Mouse (Mus musculus): Measurements from ENCODE around the gene Ppp1cb. TPM values are rescaled to one million over a fixed set of nuclear protein-coding genes. Genes with fewer than 3 reads are reported as not detected.

Ppp1cb gene
- total and polyA plus RNA-seq, 2 experiments from 2014 or later, result 144 to 204 TPM

GRCm38 (mm10) chr5:32520381-32520780 lies 61.7 kb downstream of the Ppp1cb start:
- Histone ChIP-seq H3K27me3 (ENCODE audit: insufficient read depth, low read length) (no peaks in the 10 kb centered on the region), H3K4me3 (ENCODE audit: low read depth, low read length) (no peak overlapping the region), H3K9me3 (ENCODE audit: low read length) (no peaks in the 10 kb centered on the region), H3K4me1 (ENCODE audit: insufficient read depth, low read length) (no peaks in the 10 kb centered on the region), H3K4me2 (ENCODE audit: low read depth, low read length, poor library complexity, severe bottlenecking) (no peak overlapping the region), H3K27ac (ENCODE audit: low read depth, low read length) (no peak overlapping the region), H3K36me3 (ENCODE audit: insufficient read depth, low read length) (no peaks in the 10 kb centered on the region), H3K9ac (replicated peaks; ENCODE audit: low read length, poor library complexity, severe bottlenecking) (no peak overlapping the region)
- ATAC-seq (ENCODE audit: low FRiP score) (no peak), DNase-seq (ENCODE audit: low spot score) (no peak)
- TF ChIP-seq CTCF (IDR thresholded peaks at IDR 0.05), result peak; percentile 57
- 44% methylated on average over 1 of the region's 1 CpGs for WGBS

GRCm38 (mm10) chr5:32549449-32549848 lies 90.8 kb downstream of the Ppp1cb start:
- DNase-seq (ENCODE audit: low spot score) (no peak), ATAC-seq (ENCODE audit: low FRiP score) (no peak)
- H3K4me3 ChIP-seq (ENCODE audit: low read depth, low read length), result no peak overlapping the region
- no peak overlapping the region for H3K9ac ChIP-seq (replicated peaks; ENCODE audit: low read length, poor library complexity, severe bottlenecking)
- no peaks in the 10 kb centered on the region for H3K36me3 ChIP-seq (ENCODE audit: insufficient read depth, low read length)
- WGBS, result 94% methylated on average over 2 of the region's 2 CpGs
- H3K27ac ChIP-seq (ENCODE audit: low read depth, low read length), result no peak overlapping the region
- H3K4me2 ChIP-seq (ENCODE audit: low read depth, low read length, poor library complexity, severe bottlenecking), result no peak overlapping the region
- H3K27me3 ChIP-seq (ENCODE audit: insufficient read depth, low read length), result no peaks in the 10 kb centered on the region
- no peak for TF ChIP-seq CTCF (IDR thresholded peaks at IDR 0.05)
- no peaks in the 10 kb centered on the region for H3K9me3 ChIP-seq (ENCODE audit: low read length)
- H3K4me1 ChIP-seq (ENCODE audit: insufficient read depth, low read length), result no peaks in the 10 kb centered on the region

GRCm38 (mm10) chr5:32564697-32565096 lies 106.1 kb downstream of the Ppp1cb start:
- no peak overlapping the region for H3K9ac ChIP-seq (replicated peaks; ENCODE audit: low read length, poor library complexity, severe bottlenecking)
- no peak for TF ChIP-seq CTCF (IDR thresholded peaks at IDR 0.05)
- no peaks in the 10 kb centered on the region for H3K4me1 ChIP-seq (ENCODE audit: insufficient read depth, low read length)
- H3K27me3 ChIP-seq (ENCODE audit: insufficient read depth, low read length), result no peaks in the 10 kb centered on the region
- H3K36me3 ChIP-seq (ENCODE audit: insufficient read depth, low read length), result no peaks in the 10 kb centered on the region
- no peak overlapping the region for H3K27ac ChIP-seq (ENCODE audit: low read depth, low read length)
- H3K4me2 ChIP-seq (ENCODE audit: low read depth, low read length, poor library complexity, severe bottlenecking), result no peak overlapping the region
- H3K4me3 ChIP-seq (ENCODE audit: low read depth, low read length), result no peak overlapping the region
- ATAC-seq (ENCODE audit: low FRiP score) (no peak), DNase-seq (ENCODE audit: low spot score) (no peak)
- H3K9me3 ChIP-seq (ENCODE audit: low read length), result no peaks in the 10 kb centered on the region
- 90% methylated on average over 1 of the region's 1 CpGs for WGBS

Other genes starting within 250 kb of the Ppp1cb start
- 0.14 and 0.60 TPM in 2 replicates for gene Plb1, start 226.1 kb upstream of the Ppp1cb start, total RNA-seq (2014; rRNA removed)
- 0.11 and 0.21 TPM in 2 replicates for gene Plb1, start 226.1 kb upstream of the Ppp1cb start, polyA plus RNA-seq (2015; fragmentation: Nextera tagmentation; extraction: Ambion mirVana)
- gene Yes1, start 152.3 kb downstream of the Ppp1cb start, total RNA-seq (2014; rRNA removed), result 20.3 and 22.8 TPM in 2 replicates
- gene Yes1, start 152.3 kb downstream of the Ppp1cb start, polyA plus RNA-seq (2015; fragmentation: Nextera tagmentation; extraction: Ambion mirVana), result 11.5 TPM in 2 replicates

Measured in midbrain, postnatal 0 days (tissue).